Mouse (Mus musculus): ENCODE data around the gene Zxdb.
"Not testable (repeated sequence)": the region's sequence is repeated elsewhere in the genome, so short reads cannot be mapped to it uniquely, and the experiment has no call there.

The Zxdb gene

DNA sequence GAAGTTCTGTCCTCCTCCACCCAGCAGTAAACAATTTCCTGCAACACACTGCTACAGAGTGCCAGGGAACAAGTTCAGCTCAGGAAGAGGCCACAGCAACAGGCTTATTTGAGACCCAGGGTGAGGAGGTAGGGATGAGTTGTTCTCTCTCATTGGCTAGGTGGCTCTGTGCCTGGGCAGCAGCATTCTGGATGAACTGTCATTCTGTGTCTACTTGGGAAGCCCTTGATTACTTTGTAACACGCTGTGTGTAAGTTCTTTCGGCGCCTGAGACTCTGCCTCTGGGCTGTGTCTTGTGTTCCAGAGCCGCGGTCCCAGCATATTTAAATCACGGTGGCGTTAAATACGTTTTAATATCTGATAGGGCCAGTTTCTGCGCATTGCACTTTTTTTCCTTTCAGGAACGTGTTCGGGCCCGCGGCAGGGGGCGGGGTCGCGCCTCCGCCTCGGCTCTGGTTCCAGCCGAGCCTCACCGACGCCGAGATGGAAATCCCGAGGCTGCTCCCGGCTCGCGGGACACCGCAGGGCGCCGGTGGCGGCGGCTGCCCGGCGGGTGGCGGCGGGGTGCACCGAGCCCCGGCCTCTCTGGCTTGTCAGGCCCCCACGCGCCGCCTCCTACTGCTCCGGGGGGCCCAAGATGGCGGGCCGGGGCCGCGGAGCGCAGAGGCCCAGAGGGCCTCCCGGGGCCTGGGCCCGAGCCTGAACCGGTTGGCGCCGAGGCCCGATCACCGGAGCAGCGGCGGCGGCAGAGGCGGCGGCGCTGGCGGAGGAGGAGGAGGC lies at the start of gene Zxdb:
Gene Zxdb (plus strand): TSS at position 378 of the 780 bp plus-strand sequence.
- DNase-seq = not testable (repeated sequence)

- peak; percentile 42 for DNase-seq
Observed at GRCm38 (mm10) chrX:94674977-94675376, 49.4 kb upstream of the Zxdb start.

GRCm38 (mm10) chrX:94681581-94681980 lies 42.8 kb upstream of the Zxdb start:
- not testable (repeated sequence) for DNase-seq

- not testable (repeated sequence) for DNase-seq
Observed at GRCm38 (mm10) chrX:94689593-94689992, 34.8 kb upstream of the Zxdb start.

- not testable (repeated sequence) for DNase-seq
Observed at GRCm38 (mm10) chrX:94706676-94707075, 17.7 kb upstream of the Zxdb start.

DNA sequence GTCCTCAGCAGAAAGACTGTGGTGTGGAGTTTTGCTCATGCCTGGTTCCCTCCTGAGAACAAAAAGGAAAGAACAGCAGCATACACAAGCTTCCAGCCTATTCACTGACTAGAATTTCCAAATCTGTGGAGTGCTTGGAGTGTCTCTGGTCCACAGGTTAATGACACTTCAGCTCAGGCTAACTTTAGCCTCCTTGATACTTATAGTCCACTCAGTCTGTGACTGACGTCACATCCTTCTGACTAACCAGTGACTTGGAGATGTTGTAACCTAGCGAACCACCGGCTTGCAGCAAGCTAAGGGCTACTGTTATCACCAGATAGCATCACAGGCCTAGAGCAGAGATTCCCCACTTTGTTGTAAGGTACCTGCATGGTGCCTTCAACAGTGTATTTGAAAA lies 14.6 kb upstream of the Zxdb start:
- not testable (repeated sequence) for DNase-seq

DNA sequence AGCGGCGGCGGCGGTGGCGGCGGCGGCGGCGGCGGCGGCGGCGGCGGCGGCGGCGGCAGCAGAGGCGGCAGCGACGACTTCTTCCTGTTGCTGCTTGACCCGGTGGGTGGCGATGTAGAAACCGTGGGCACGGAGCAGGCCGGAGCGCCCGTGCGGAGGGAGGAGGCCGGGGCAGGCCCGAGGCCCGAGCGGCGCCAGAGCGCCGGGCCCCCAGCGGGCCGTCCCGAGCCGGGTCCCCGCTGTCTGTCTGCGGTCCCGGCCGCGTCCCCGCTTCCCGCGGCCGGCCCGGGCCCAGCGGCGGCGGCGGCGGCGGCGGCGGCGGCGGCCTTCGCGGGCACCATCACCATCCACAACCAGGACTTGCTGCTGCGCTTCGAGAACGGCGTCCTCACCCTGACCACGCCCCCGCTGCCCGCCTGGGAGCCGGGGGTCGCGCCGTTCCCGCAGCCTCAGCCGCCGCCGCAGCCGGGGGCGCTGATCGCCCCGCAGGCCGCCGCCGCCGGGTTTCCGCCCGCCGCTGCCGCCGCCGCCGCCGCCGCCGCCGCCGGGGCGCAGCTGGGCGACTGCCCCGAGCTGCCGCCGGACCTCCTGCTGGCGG lies 702 bp downstream of the Zxdb start:
- peak; percentile 9 for DNase-seq

DNA sequence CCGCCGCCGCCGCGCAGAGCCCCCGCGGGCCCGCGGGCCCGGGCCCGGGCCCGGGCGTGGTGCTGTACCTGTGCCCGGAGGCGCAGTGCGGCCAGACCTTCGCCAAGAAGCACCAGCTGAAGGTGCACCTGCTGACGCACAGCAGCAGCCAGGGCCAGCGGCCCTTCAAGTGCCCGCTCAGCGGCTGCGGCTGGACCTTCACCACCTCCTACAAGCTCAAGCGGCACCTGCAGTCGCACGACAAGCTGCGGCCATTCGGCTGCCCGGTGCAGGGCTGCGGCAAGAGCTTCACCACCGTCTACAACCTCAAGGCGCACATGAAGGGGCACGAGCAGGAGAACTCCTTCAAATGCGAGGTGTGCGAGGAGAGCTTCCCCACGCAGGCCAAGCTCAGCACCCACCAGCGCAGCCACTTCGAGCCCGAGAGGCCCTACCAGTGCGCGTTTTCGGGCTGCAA lies 1.3 kb downstream of the Zxdb start:
- not testable (repeated sequence) for DNase-seq

GRCm38 (mm10) chrX:94731596-94731995 lies 7.2 kb downstream of the Zxdb start:
- DNase-seq = no peak

DNA sequence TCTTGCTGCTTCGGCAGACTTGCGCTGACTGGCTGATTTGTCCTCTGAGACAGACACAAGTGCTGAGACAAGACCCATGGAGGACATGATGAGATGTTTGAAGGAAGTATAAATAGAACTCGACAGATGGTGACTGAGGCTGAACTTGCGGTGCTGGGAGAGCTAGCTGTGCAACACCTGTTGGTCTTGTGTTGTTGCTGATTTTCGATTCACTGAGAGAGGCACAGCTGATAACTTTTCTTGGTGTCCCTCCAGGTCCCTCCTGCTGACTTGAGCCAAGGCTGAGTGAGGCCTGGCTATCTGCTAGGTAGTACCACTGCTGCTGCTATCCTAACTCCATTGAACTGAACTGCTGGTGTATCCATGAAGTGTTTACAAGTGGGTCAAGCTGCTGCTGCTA lies 29.4 kb downstream of the Zxdb start:
- DNase-seq = no peak

DNA sequence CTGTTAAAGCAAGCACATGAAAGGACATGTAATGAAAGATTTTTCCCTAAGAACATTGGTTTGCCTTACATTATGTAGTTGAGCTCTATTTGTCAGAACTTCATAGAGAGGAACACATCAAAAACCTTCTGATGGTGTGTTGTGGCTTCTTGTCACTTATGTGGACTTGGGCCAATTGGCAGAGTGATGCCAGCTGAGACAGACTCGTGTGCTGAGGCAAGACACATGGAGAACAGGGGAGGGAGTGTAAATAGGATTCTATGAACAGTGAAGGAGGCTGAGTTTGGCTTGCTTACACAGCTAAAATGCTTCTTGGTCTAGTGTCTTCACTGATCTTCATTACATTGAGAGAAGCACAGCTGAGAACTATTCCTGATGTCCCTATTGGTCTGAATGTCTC lies 35.6 kb downstream of the Zxdb start:
- DNase-seq = no peak

GRCm38 (mm10) chrX:94773876-94774275 lies 49.5 kb downstream of the Zxdb start:
- no peak for DNase-seq
